Mouse (Mus musculus): Measurements from ENCODE around the gene Cacna2d3.

DNA sequence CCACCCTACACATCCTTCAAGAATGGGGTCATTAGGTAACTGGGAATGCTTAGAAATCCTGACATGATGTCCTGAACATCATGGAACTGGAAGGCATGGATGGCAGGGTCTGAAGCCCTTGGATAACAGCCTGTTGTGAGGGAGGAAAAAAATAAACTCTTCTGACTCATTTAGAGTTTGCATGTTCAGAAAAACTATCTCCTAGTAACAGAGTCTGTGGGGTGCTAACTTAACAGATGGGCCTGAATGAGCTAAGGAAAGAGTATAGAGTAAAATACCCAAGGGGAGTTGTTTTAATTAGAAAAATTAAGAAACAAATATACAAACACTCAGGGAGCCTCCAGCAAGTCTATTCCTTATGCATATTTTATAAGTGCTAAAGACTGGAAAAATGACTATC, 286.5 kb downstream of the Cacna2d3 start:
- TF ChIP-seq CTCF (IDR thresholded peaks at IDR 0.05; ENCODE audit: low read depth) (no peak), EP300 (IDR thresholded peaks at IDR 0.05; ENCODE audit: low read depth) (no peak)

Measured in liver, postnatal 0 days (tissue).